ENCODE assay signal across 34 mouse cellular contexts in genomic region chr3:159734547-159734946, GRCm38 (mm10).
"Had no signal": no experiment of that assay in that cellular context is flagged by ENCODE, and none has a peak within 500 bp of the region (broad histone marks: within the 10 kb centered on the region; RNA-seq: fewer than 3 reads in every experiment).

No protein-coding gene starts in this region.

- H3K27me3 ChIP-seq: heart, embryonic 12.5 days; heart, embryonic 13.5 days; heart, embryonic 15.5 days; hindbrain, embryonic 12.5 days; hindbrain, embryonic 13.5 days; hindbrain, embryonic 15.5 days; intestine, embryonic 15.5 days; kidney, embryonic 15.5 days had no signal

- H3K4me1 ChIP-seq: heart, embryonic 12.5 days; heart, embryonic 13.5 days; heart, embryonic 15.5 days; hindbrain, embryonic 10.5 days; hindbrain, embryonic 12.5 days; hindbrain, embryonic 13.5 days; hindbrain, embryonic 15.5 days; intestine, embryonic 15.5 days; kidney, embryonic 15.5 days had no signal

- H3K27ac ChIP-seq: heart, embryonic 13.5 days; heart, embryonic 15.5 days; hindbrain, embryonic 10.5 days; hindbrain, embryonic 12.5 days; hindbrain, embryonic 13.5 days; hindbrain, embryonic 14.5 days; hindbrain, embryonic 15.5 days; hindbrain, postnatal 0 days; intestine, embryonic 15.5 days; kidney, embryonic 15.5 days; kidney, postnatal 0 days; layer of hippocampus, adult 2 months had no signal

- ATAC-seq: hindbrain, embryonic 16.5 days; hindbrain, postnatal 0 days; inflammation-experienced regulatory T-cells, adult 6 months; intestine, embryonic 15.5 days; intestine, embryonic 16.5 days; intestine, postnatal 0 days had no signal

- H3K36me3 ChIP-seq: heart, embryonic 12.5 days; heart, embryonic 13.5 days; heart, embryonic 15.5 days; hindbrain, embryonic 10.5 days; hindbrain, embryonic 12.5 days; hindbrain, embryonic 13.5 days; hindbrain, embryonic 15.5 days; intestine, embryonic 15.5 days; kidney, embryonic 15.5 days had no signal

- H3K4me2 ChIP-seq: heart, embryonic 11.5 days; heart, embryonic 12.5 days; heart, embryonic 13.5 days; heart, embryonic 15.5 days; hindbrain, embryonic 12.5 days; hindbrain, embryonic 13.5 days; hindbrain, embryonic 14.5 days; hindbrain, embryonic 15.5 days; intestine, embryonic 15.5 days; kidney, embryonic 15.5 days had no signal

- DNase-seq: heart, postnatal 10 days; heart, postnatal 14 days; heart, postnatal 4 days; kidney, adult 11 months; kidney, adult 18-20 months; kidney, adult 2 months; kidney, adult 8-10 months; kidney, adult 9 months; kidney, postnatal 10 days; kidney, postnatal 14 days; kidney, postnatal 25 days; kidney, postnatal 36 days; kidney, postnatal 4 days; layer of hippocampus, adult 9-11 months; layer of hippocampus, postnatal 36 days had no signal

- H3K4me3 ChIP-seq: heart, embryonic 12.5 days; heart, embryonic 13.5 days; heart, embryonic 15.5 days; hindbrain, embryonic 10.5 days; hindbrain, embryonic 12.5 days; hindbrain, embryonic 13.5 days; hindbrain, embryonic 15.5 days; intestine, embryonic 15.5 days; kidney, embryonic 15.5 days; layer of hippocampus, adult 2 months; left cerebral cortex, adult 2 months had no signal
